Comparison of ENCODE assay signal across 8 mouse cellular contexts in the genomic region with DNA sequence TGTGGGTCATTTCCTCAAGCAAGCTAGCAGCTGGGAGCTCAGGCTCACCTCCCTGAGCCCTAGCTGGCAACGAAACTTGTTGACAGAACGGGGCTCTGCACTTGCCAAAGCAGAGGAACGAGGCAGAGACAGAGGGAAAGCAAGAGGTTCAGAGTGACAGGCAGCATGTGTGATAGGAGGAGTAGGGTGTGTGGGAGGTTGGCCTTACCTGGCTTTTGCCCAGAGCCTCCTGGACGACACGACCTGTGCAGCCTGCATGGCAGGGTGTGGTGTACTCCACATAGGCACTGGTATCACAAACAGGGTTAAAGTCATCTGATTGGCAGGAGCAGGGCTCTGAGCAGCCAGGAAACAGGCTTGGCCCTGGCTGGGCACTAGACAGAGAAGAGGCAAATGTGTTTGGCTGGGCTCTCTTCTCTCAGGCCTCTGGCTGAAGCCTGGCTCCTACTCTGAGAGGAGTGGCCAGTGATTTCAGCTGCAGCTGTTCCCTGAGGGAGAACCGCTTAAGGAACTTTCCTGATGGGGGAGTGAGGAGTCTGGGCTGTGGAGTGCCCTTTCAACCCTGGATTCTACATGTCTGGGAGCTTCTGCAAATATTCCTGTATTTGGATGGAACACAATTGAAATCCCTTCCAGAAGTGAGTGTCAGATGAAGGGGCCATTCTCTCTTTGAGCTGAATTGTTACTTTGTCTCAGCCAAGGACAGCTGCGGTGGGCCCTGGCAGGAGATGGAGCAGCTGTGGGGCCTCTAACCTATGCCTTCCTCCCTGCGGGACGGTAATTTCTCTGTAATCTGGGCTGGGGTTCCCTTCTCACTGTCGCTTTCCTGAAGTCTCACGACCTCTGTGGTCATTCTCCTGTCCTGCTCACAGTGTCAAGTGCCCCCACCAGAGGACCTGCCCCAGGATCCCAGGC. TPM values are rescaled to one million over a fixed set of nuclear protein-coding genes. Genes with fewer than 3 reads are reported as not detected.
DNase-seq lines count a peak whose midpoint lies in the region; ATAC-seq and TF ChIP-seq lines count a peak whose summit lies in the region.
"Had no signal": no experiment of that assay in that cellular context is flagged by ENCODE, and none has a peak within 500 bp of the region (broad histone marks: within the 10 kb centered on the region; RNA-seq: fewer than 3 reads in every experiment).

No protein-coding gene starts in this region.

- no peak for DNase-seq in neural tube, embryonic 11.5 days (ENCODE audit: low spot score)
- no peak for DNase-seq in neural tube, embryonic 10.5 days (ENCODE audit: extremely low spot score, low spot score)
- DNase-seq in heart, postnatal 25 days (ENCODE audit: low spot score) = peak; percentile 80
- DNase-seq in stomach, postnatal 0 days (ENCODE audit: low spot score) = peak; percentile 41
- DNase-seq in Muller cell, postnatal 12 days (ENCODE audit: inconsistent ontology term) = no peak

- no peak for TF ChIP-seq EP300 in stomach, postnatal 0 days (optimal IDR thresholded peaks at IDR 0.05)

- ATAC-seq in neural tube, embryonic 11.5 days (ENCODE audit: insufficient read depth, low FRiP score, low TSS enrichment) = no peak
- ATAC-seq in lung, embryonic 16.5 days (ENCODE audit: low read depth) = peak; percentile 83
- ATAC-seq in stomach, postnatal 0 days (ENCODE audit: low FRiP score, low TSS enrichment) = peak; percentile 36

- H3K27me3 ChIP-seq in neural tube, embryonic 11.5 days (ENCODE audit: control insufficient read depth, insufficient read depth, low read length) = no peaks in the 10 kb centered on the region
- H3K27me3 ChIP-seq in lung, embryonic 16.5 days (ENCODE audit: control insufficient read depth, insufficient read depth, low read depth, low read length) = no peaks in the 10 kb centered on the region
- H3K27me3 ChIP-seq in stomach, postnatal 0 days (ENCODE audit: control insufficient read depth, insufficient read depth, low read length) = no peaks in the 10 kb centered on the region

- H3K4me1 ChIP-seq in neural tube, embryonic 11.5 days (ENCODE audit: control insufficient read depth, insufficient read depth, low read length) = 0 out of 2 replicates have a peak, but pooled peaks cover 3% of the 10 kb centered on the region
- H3K4me1 ChIP-seq in cortical plate, adult 2 months (ENCODE audit: control insufficient read depth, insufficient read depth, low read length) = no peaks in the 10 kb centered on the region
- peaks cover 7% of the 10 kb centered on the region for H3K4me1 ChIP-seq in lung, embryonic 16.5 days (replicated peaks; ENCODE audit: control insufficient read depth, insufficient read depth, low read length)
- no peaks in the 10 kb centered on the region for H3K4me1 ChIP-seq in stomach, postnatal 0 days (replicated peaks; ENCODE audit: control insufficient read depth, insufficient read depth)

- H3K9me3 ChIP-seq in neural tube, embryonic 11.5 days (ENCODE audit: control insufficient read depth, low read length) = no peaks in the 10 kb centered on the region
- H3K9me3 ChIP-seq in lung, embryonic 16.5 days (ENCODE audit: control insufficient read depth, low read length) = no peaks in the 10 kb centered on the region
- no peaks in the 10 kb centered on the region for H3K9me3 ChIP-seq in stomach, postnatal 0 days (ENCODE audit: control insufficient read depth, low read length)

- intact Hi-C loops in heart, postnatal 25 days (cut with DNase I) = no loop called here

- no peak overlapping the region for H3K4me2 ChIP-seq in neural tube, embryonic 11.5 days (ENCODE audit: low read depth)
- H3K4me2 ChIP-seq in lung, embryonic 16.5 days (ENCODE audit: low read depth, low read length) = no peak overlapping the region
- H3K4me2 ChIP-seq in stomach, postnatal 0 days (replicated peaks; ENCODE audit: low read depth) = no peak overlapping the region

- no peak overlapping the region for H3K9ac ChIP-seq in neural tube, embryonic 11.5 days (ENCODE audit: low read length)
- no peak overlapping the region for H3K9ac ChIP-seq in lung, embryonic 16.5 days (ENCODE audit: low read length)
- H3K9ac ChIP-seq in stomach, postnatal 0 days (ENCODE audit: low read length) = no peak overlapping the region
- H3K9ac ChIP-seq: liver, embryonic 14.5 days had no signal

- no peak for TF ChIP-seq POLR2A in cortical plate, adult 2 months (IDR thresholded peaks at IDR 0.05; ENCODE audit: extremely low read depth, insufficient read depth, low read length)

- 63% methylated on average over 11 of the region's 11 CpGs for WGBS in neural tube, embryonic 11.5 days
- WGBS in lung, embryonic 16.5 days = 19% methylated on average over 11 of the region's 11 CpGs
- 32% methylated on average over 11 of the region's 11 CpGs for WGBS in stomach, postnatal 0 days

- no peak overlapping the region for H3K4me3 ChIP-seq in neural tube, embryonic 11.5 days (ENCODE audit: low read depth, low read length)
- H3K4me3 ChIP-seq in cortical plate, adult 2 months (ENCODE audit: insufficient read depth, low read length) = no peak overlapping the region
- H3K4me3 ChIP-seq in lung, embryonic 16.5 days (ENCODE audit: low read length) = no peak overlapping the region
- no peak overlapping the region for H3K4me3 ChIP-seq in stomach, postnatal 0 days (ENCODE audit: low read depth, low read length)

- no peaks in the 10 kb centered on the region for H3K36me3 ChIP-seq in neural tube, embryonic 11.5 days (ENCODE audit: control insufficient read depth, insufficient read depth, low read length)
- no peaks in the 10 kb centered on the region for H3K36me3 ChIP-seq in lung, embryonic 16.5 days (ENCODE audit: control insufficient read depth, insufficient read depth, low read length)
- no peaks in the 10 kb centered on the region for H3K36me3 ChIP-seq in stomach, postnatal 0 days (ENCODE audit: control insufficient read depth, insufficient read depth, low read length)

- TF ChIP-seq CTCF in cortical plate, adult 2 months (IDR thresholded peaks at IDR 0.05; ENCODE audit: extremely low read depth, insufficient read depth, low read length) = no peak
- TF ChIP-seq CTCF in stomach, postnatal 0 days (IDR thresholded peaks at IDR 0.05; ENCODE audit: low read depth) = no peak; the same call in 1 of the 2 replicates

- H3K27ac ChIP-seq in neural tube, embryonic 11.5 days (ENCODE audit: low read depth, low read length) = 0 out of 2 replicates have a peak overlapping the region, but pooled peaks have one; percentile 14
- H3K27ac ChIP-seq in cortical plate, adult 2 months (ENCODE audit: insufficient read depth, low read length) = peak overlapping the region; percentile 0; the same call in 1 of the 2 replicates
- H3K27ac ChIP-seq in lung, embryonic 16.5 days (ENCODE audit: low read length) = peak overlapping the region; percentile 23; the same call in 1 of the 2 replicates
- 0 out of 2 replicates have a peak overlapping the region, but pooled peaks have one; percentile 18 for H3K27ac ChIP-seq in stomach, postnatal 0 days (replicated peaks)
- H3K27ac ChIP-seq: liver, embryonic 14.5 days had no signal

RNA-seq across cellular contexts. Expression of a gene that starts 37.9 kb away (rescaled TPM):
- polyA plus RNA-seq in neural tube, embryonic 11.5 days (2014; fragmentation: Nextera tagmentation; extraction: Ambion mirVana) = 1.1 and 1.4 TPM in 2 replicates
- polyA plus RNA-seq in cortical plate, adult 2 months (2012; rRNA removed) = 2.3 and 2.8 TPM in 2 replicates
- 1 to 10 TPM; 3.0 to 3.9 TPM for total RNA-seq in heart, postnatal 25 days (2021)
- 0.92 and 1.1 TPM in 2 replicates for polyA plus RNA-seq in lung, embryonic 16.5 days (2015; fragmentation: Nextera tagmentation; extraction: Ambion mirVana)
- 1.5 and 1.7 TPM in 2 replicates for polyA plus RNA-seq in stomach, postnatal 0 days (2015; fragmentation: Nextera tagmentation; extraction: Ambion mirVana)

RNA-seq across cellular contexts. Expression of a gene that starts 46.3 kb away (rescaled TPM):
- 2.8 and 3.4 TPM in 2 replicates for polyA plus RNA-seq in neural tube, embryonic 11.5 days (2014; fragmentation: Nextera tagmentation; extraction: Ambion mirVana)
- 17.4 and 18.0 TPM in 2 replicates for polyA plus RNA-seq in cortical plate, adult 2 months (2012; rRNA removed)
- 1 to 10 TPM; 7.2 to 8.1 TPM for total RNA-seq in heart, postnatal 25 days (2021)
- 4.0 and 4.4 TPM in 2 replicates for polyA plus RNA-seq in lung, embryonic 16.5 days (2015; fragmentation: Nextera tagmentation; extraction: Ambion mirVana)
- polyA plus RNA-seq in stomach, postnatal 0 days (2015; fragmentation: Nextera tagmentation; extraction: Ambion mirVana) = 2.1 and 2.2 TPM in 2 replicates

Comparison
In these comparisons a context has a peak if more than half of its experiments do, and no peak if none do; other contexts are left out.
1. DNase-seq: peak in heart, postnatal 25 days (single experiment) and stomach, postnatal 0 days (single experiment); none in neural tube, embryonic 11.5 days (single experiment), neural tube, embryonic 10.5 days (single experiment) and Muller cell, postnatal 12 days (single experiment).
2. Peak in every context shown above with its lines, with median percentiles within 50 percentile points of each other: H3K27ac ChIP-seq.